Comparison of ENCODE assay signal across 11 mouse cellular contexts in genomic region chr10:68081712-68082111, GRCm38 (mm10).
DNase-seq lines count a peak whose midpoint lies in the region; ATAC-seq lines count a peak whose summit lies in the region.
"Had no signal": no experiment of that assay in that cellular context is flagged by ENCODE, and none has a peak within 500 bp of the region (broad histone marks: within the 10 kb centered on the region; RNA-seq: fewer than 3 reads in every experiment).

No protein-coding gene starts in this region.

- intact Hi-C loops in heart, postnatal 36 days (cut with DNase I): no loop called here
- intact Hi-C loops in left cerebral cortex, postnatal 25 days (cut with DNase I): no loop called here
- intact Hi-C loops in gastrocnemius, postnatal 36 days (cut with DNase I): no loop called here

- no peak overlapping the region for H3K9ac ChIP-seq in heart, embryonic 12.5 days
- H3K9ac ChIP-seq: forebrain, embryonic 13.5 days; kidney, embryonic 15.5 days; liver, embryonic 13.5 days had no signal

- H3K27me3 ChIP-seq in heart, embryonic 12.5 days (replicated peaks): no peaks in the 10 kb centered on the region
- H3K27me3 ChIP-seq: forebrain, embryonic 13.5 days; kidney, embryonic 15.5 days; liver, embryonic 13.5 days had no signal

- no peak overlapping the region for H3K4me3 ChIP-seq in heart, embryonic 12.5 days
- H3K4me3 ChIP-seq: forebrain, embryonic 13.5 days; kidney, embryonic 15.5 days; liver, embryonic 13.5 days had no signal

- H3K9me3 ChIP-seq in heart, embryonic 12.5 days (replicated peaks): no peaks in the 10 kb centered on the region
- H3K9me3 ChIP-seq: forebrain, embryonic 13.5 days; kidney, embryonic 15.5 days had no signal

- DNase-seq in heart, postnatal 36 days: no peak
- DNase-seq in naive thymus-derived CD4-positive, alpha-beta T cell, adult 2 months (ENCODE audit: low read depth): peak; percentile 73
- DNase-seq in urinary bladder, postnatal 14 days (ENCODE audit: low spot score): no peak
- no peak for DNase-seq in left cerebral cortex, postnatal 25 days (ENCODE audit: low spot score in 2 of 2)
- no peak for DNase-seq in gastrocnemius, postnatal 36 days
- DNase-seq: liver, embryonic 13.5 days had no signal

- H3K36me3 ChIP-seq in heart, embryonic 12.5 days: no peaks in the 10 kb centered on the region
- H3K36me3 ChIP-seq: kidney, embryonic 15.5 days; liver, embryonic 13.5 days had no signal

- H3K4me1 ChIP-seq in heart, embryonic 12.5 days (replicated peaks): peaks cover 12% of the 10 kb centered on the region
- H3K4me1 ChIP-seq: kidney, embryonic 15.5 days; liver, embryonic 13.5 days had no signal

- 38% methylated on average over 6 of the region's 6 CpGs for WGBS in heart, embryonic 12.5 days

- ATAC-seq in heart, embryonic 12.5 days (ENCODE audit: insufficient number of reproducible peaks, low FRiP score): no peak
- ATAC-seq in CD4-positive, CD25-positive, alpha-beta regulatory T cell, adult 4 months: peak; percentile 94
- peak; percentile 45 for ATAC-seq in granulocyte monocyte progenitor cell, adult 5-6 weeks (replicated peaks; ENCODE audit: poor library complexity, severe bottlenecking)
- ATAC-seq: forebrain, embryonic 13.5 days had no signal

- no peak overlapping the region for H3K27ac ChIP-seq in heart, embryonic 12.5 days (ENCODE audit: poor library complexity, severe bottlenecking)
- H3K27ac ChIP-seq: forebrain, embryonic 13.5 days; kidney, embryonic 15.5 days; liver, embryonic 13.5 days had no signal

- 0 out of 2 replicates have a peak overlapping the region, but pooled peaks have one; percentile 9 for H3K4me2 ChIP-seq in heart, embryonic 12.5 days
- H3K4me2 ChIP-seq: forebrain, embryonic 13.5 days; kidney, embryonic 15.5 days; liver, embryonic 13.5 days had no signal
